ENCODE assay signal across 16 mouse cellular contexts in the genomic region with DNA sequence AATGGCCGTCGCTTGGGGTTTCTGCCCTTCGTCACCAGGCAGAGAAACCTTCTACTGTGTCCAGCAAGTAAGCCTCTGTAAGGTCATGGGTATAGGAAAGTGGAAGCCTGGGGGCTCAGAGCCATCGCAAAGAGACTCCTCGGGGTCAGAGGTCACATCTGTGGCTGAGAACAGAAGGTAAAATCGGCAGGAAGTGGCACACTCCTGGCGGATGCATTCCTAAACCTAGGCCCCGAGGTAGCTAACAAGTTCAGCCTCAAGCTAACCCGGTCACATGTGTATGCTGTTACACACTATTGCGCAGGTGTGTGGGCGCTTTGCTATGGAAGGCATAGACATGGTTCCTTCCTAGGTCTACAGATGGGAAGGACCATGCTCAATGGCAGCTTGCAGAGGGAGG.
DNase-seq lines count a peak whose midpoint lies in the region; ATAC-seq lines count a peak whose summit lies in the region.
"Had no signal": no experiment of that assay in that cellular context is flagged by ENCODE, and none has a peak within 500 bp of the region (broad histone marks: within the 10 kb centered on the region; RNA-seq: fewer than 3 reads in every experiment).

No protein-coding gene starts in this region.

- no peak overlapping the region for H3K9ac ChIP-seq in forebrain, embryonic 12.5 days
- H3K9ac ChIP-seq in heart, embryonic 16.5 days (ENCODE audit: low read length): no peak overlapping the region
- no peak overlapping the region for H3K9ac ChIP-seq in embryonic facial prominence, embryonic 13.5 days
- H3K9ac ChIP-seq: intestine, embryonic 15.5 days; kidney, embryonic 15.5 days; limb, embryonic 15.5 days had no signal

- WGBS in forebrain, embryonic 10.5 days: 60% methylated on average over 11 of the region's 11 CpGs
- 79% methylated on average over 11 of the region's 11 CpGs for WGBS in forebrain, embryonic 12.5 days
- WGBS in heart, embryonic 16.5 days: 60% methylated on average over 11 of the region's 11 CpGs
- 26% methylated on average over 11 of the region's 11 CpGs for WGBS in embryonic facial prominence, embryonic 13.5 days

- H3K9me3 ChIP-seq in forebrain, embryonic 10.5 days: no peaks in the 10 kb centered on the region
- H3K9me3 ChIP-seq in forebrain, embryonic 12.5 days: no peaks in the 10 kb centered on the region
- no peaks in the 10 kb centered on the region for H3K9me3 ChIP-seq in heart, embryonic 16.5 days (replicated peaks; ENCODE audit: control insufficient read depth, low read length)
- no peaks in the 10 kb centered on the region for H3K9me3 ChIP-seq in embryonic facial prominence, embryonic 13.5 days
- H3K9me3 ChIP-seq: intestine, embryonic 15.5 days; kidney, embryonic 15.5 days; limb, embryonic 15.5 days had no signal

- no peak overlapping the region for H3K4me3 ChIP-seq in forebrain, embryonic 10.5 days
- H3K4me3 ChIP-seq in forebrain, embryonic 12.5 days (replicated peaks): no peak overlapping the region
- no peak overlapping the region for H3K4me3 ChIP-seq in heart, embryonic 16.5 days (ENCODE audit: low read length)
- no peak overlapping the region for H3K4me3 ChIP-seq in embryonic facial prominence, embryonic 13.5 days
- H3K4me3 ChIP-seq: intestine, embryonic 15.5 days; kidney, embryonic 15.5 days; limb, embryonic 15.5 days had no signal

- H3K4me2 ChIP-seq in forebrain, embryonic 12.5 days: no peak overlapping the region
- H3K4me2 ChIP-seq in heart, embryonic 16.5 days (ENCODE audit: low read depth, low read length): no peak overlapping the region
- H3K4me2 ChIP-seq in embryonic facial prominence, embryonic 13.5 days: no peak overlapping the region
- H3K4me2 ChIP-seq: intestine, embryonic 15.5 days; kidney, embryonic 15.5 days; limb, embryonic 15.5 days had no signal

- peak; percentile 32 for DNase-seq in forebrain, embryonic 10.5 days (ENCODE audit: extremely low spot score, low spot score)
- no peak for DNase-seq in heart, adult 9 months (ENCODE audit: low spot score in 2 of 2)
- DNase-seq in ES-CJ7 (ENCODE audit: low read depth, low spot score): peak; percentile 19
- no peak for DNase-seq in frontal cortex, postnatal 36 days (ENCODE audit: low spot score in 2 of 2)
- no peak for DNase-seq in right cerebral cortex, adult 2 months (ENCODE audit: low spot score in 2 of 2)
- DNase-seq: cerebellum, postnatal 14 days; gastrocnemius, postnatal 25 days; lung, adult 18-20 months; right cerebral cortex, postnatal 25 days had no signal

- no peaks in the 10 kb centered on the region for H3K36me3 ChIP-seq in forebrain, embryonic 10.5 days (replicated peaks)
- no peaks in the 10 kb centered on the region for H3K36me3 ChIP-seq in forebrain, embryonic 12.5 days (replicated peaks)
- H3K36me3 ChIP-seq in heart, embryonic 16.5 days (ENCODE audit: control insufficient read depth, insufficient read depth): no peaks in the 10 kb centered on the region
- H3K36me3 ChIP-seq in embryonic facial prominence, embryonic 13.5 days: no peaks in the 10 kb centered on the region
- H3K36me3 ChIP-seq: intestine, embryonic 15.5 days; kidney, embryonic 15.5 days; limb, embryonic 15.5 days had no signal

- no peaks in the 10 kb centered on the region for H3K27me3 ChIP-seq in forebrain, embryonic 10.5 days (ENCODE audit: poor library complexity, severe bottlenecking)
- no peaks in the 10 kb centered on the region for H3K27me3 ChIP-seq in forebrain, embryonic 12.5 days
- no peaks in the 10 kb centered on the region for H3K27me3 ChIP-seq in heart, embryonic 16.5 days (ENCODE audit: control insufficient read depth, insufficient read depth, low read length)
- H3K27me3 ChIP-seq in embryonic facial prominence, embryonic 13.5 days: no peaks in the 10 kb centered on the region
- H3K27me3 ChIP-seq: CH12.LX; intestine, embryonic 15.5 days; kidney, embryonic 15.5 days; limb, embryonic 15.5 days had no signal

- H3K4me1 ChIP-seq in forebrain, embryonic 10.5 days: peaks cover 38% of the 10 kb centered on the region
- H3K4me1 ChIP-seq in forebrain, embryonic 12.5 days: peaks cover 25% of the 10 kb centered on the region
- H3K4me1 ChIP-seq in heart, embryonic 16.5 days (ENCODE audit: control insufficient read depth, insufficient read depth, low read length): peaks cover 29% of the 10 kb centered on the region
- H3K4me1 ChIP-seq in embryonic facial prominence, embryonic 13.5 days: peaks cover 30% of the 10 kb centered on the region

- no peak for ATAC-seq in forebrain, embryonic 12.5 days (ENCODE audit: low FRiP score)
- ATAC-seq in heart, embryonic 16.5 days (replicated peaks; ENCODE audit: extremely low read depth, insufficient read depth, low FRiP score): no peak
- ATAC-seq in embryonic facial prominence, embryonic 13.5 days (ENCODE audit: insufficient number of reproducible peaks, insufficient read depth, low FRiP score, low TSS enrichment, low read depth): no peak
- ATAC-seq: intestine, embryonic 15.5 days had no signal

- H3K27ac ChIP-seq in forebrain, embryonic 10.5 days: peak overlapping the region; percentile 54
- H3K27ac ChIP-seq in forebrain, embryonic 12.5 days: no peak overlapping the region
- H3K27ac ChIP-seq in heart, embryonic 16.5 days (ENCODE audit: low read length): peak overlapping the region; percentile 29; the same call in 1 of the 2 replicates
- H3K27ac ChIP-seq in embryonic facial prominence, embryonic 13.5 days: peak overlapping the region; percentile 2; the same call in 1 of the 2 replicates
- H3K27ac ChIP-seq: intestine, embryonic 15.5 days; kidney, embryonic 15.5 days; limb, embryonic 15.5 days had no signal

Comparison
In these comparisons a context has a peak if more than half of its experiments do, and no peak if none do; other contexts are left out.
1. DNase-seq: peak in forebrain, embryonic 10.5 days (single experiment) and ES-CJ7 (single experiment); none in heart, adult 9 months (0 of 2), frontal cortex, postnatal 36 days (0 of 2) and right cerebral cortex, adult 2 months (0 of 2).